Mouse (Mus musculus) testis, adult 2 months (tissue): ENCODE results near the gene Ntrk2. TPM values are rescaled to one million over a fixed set of nuclear protein-coding genes. Genes with fewer than 3 reads are reported as not detected.
A peak's percentile ranks its signal among the peaks of the same experiment; 100 is the strongest.

Experiments used
- H3K27ac ChIP-seq: fragments of 200-500 bp; 2 replicates; pipeline ENCODE4 v1.5.1; 2012; ENCODE audit warnings: low read depth, low read length; ENCODE audit not compliant: control insufficient read depth, insufficient read depth
- H3K27me3 ChIP-seq: fragments of 200-500 bp; 2 replicates; pipeline ENCODE4 v1.6.1; 2012; ENCODE audit warnings: mild to moderate bottlenecking, low read length, moderate library complexity; ENCODE audit not compliant: control insufficient read depth, insufficient read depth
- H3K36me3 ChIP-seq: fragments of 200-500 bp; 2 replicates; pipeline ENCODE4 v1.6.1; 2012; ENCODE audit warnings: mild to moderate bottlenecking, low read length; ENCODE audit not compliant: control insufficient read depth, insufficient read depth
- H3K4me1 ChIP-seq: fragments of 200-500 bp; 2 replicates; pipeline ENCODE4 v1.6.1; 2012; ENCODE audit warnings: low read length; ENCODE audit not compliant: control insufficient read depth, insufficient read depth
- H3K4me3 ChIP-seq: fragments of 200-500 bp; 2 replicates; pipeline ENCODE4 v1.5.1; 2012; ENCODE audit warnings: low read depth, mild to moderate bottlenecking, low read length, moderate library complexity, mixed read lengths; ENCODE audit not compliant: control insufficient read depth
- CTCF ChIP-seq: fragments of 200-500 bp; IDR thresholded peaks from 2 replicates; pipeline ENCODE4 v1.5.1; 2012; ENCODE audit warnings: low read depth, mild to moderate bottlenecking, inconsistent platforms, low read length, moderate library complexity; ENCODE audit not compliant: control insufficient read depth, insufficient read depth, insufficient replicate concordance
- POLR2A ChIP-seq: fragments of 200-500 bp; IDR thresholded peaks from 2 replicates; pipeline ENCODE4 v1.6.1; 2012; ENCODE audit warnings: low read depth, mild to moderate bottlenecking, inconsistent platforms, low read length, moderate library complexity; ENCODE audit not compliant: control insufficient read depth
- polyA plus RNA-seq: library from polyadenylated mRNA; depleted of rRNA; stranded (reverse); fragments of >200 nt; gene quantifications from 2 replicates; pipeline ENCODE4 v1.2.3, GENCODE M21; 2012

Gene Ntrk2
- polyA plus RNA-seq, 1 experiment = 2.0 TPM

DNA sequence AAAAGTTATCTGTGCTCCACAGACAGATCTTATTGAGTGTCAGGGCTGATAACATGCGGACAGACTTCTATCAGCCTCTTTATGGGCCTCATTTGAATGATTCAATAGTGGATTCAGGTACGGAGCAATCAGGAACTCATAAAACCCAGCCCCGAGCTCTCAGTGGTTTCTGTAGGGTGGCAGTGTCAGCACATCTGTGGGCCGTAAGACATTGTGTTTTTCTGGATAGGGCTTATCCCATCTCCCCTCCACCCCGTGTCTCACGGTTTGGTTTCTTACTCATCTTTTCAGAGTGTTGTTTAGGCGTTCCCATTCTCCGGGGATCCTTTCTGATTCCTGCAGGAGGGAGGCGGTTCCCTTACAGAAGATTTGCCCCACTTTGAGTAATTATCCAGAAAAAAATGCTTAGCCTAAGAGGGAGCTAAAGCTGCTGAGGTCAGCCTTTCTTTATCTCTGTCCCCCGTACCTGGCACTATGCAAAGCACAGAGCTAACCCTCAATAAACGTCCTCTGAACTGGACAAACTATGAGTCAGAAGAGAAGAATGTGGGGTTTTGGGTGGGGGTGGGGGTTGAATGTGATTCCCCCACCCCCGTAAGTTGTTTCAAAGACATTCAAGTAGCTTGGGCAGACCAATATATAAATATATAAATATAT lies 90.0 kb downstream of the Ntrk2 start:
- Histone ChIP-seq H3K27me3 (no peaks in the 10 kb centered on the region), H3K4me3 (no peak overlapping the region), H3K4me1 (no peaks in the 10 kb centered on the region), H3K36me3 (no peaks in the 10 kb centered on the region), H3K27ac (no peak overlapping the region)
- TF ChIP-seq POLR2A = no peak
- TF ChIP-seq CTCF = no peak

DNA sequence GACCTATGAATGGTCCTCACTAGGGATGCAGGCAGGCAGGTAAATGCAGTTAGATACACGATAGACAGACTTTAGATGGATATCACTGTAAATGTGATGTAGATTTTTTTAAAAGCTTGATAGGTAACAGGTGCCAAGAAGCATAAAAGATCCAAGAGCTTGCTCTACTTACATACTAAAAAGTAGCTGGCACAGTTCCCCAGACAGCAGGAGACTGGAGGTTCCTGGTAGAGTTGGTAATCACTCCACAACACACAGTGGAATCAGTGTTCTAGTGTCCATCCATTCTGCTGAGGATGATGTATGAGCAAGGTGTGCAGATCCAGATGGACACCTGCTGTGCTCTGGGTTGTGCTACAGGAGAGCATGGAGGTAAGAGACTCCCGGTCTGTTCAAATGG lies 93.0 kb downstream of the Ntrk2 start:
- Histone ChIP-seq H3K27me3 (no peaks in the 10 kb centered on the region), H3K36me3 (no peaks in the 10 kb centered on the region), H3K27ac (no peak overlapping the region), H3K4me1 (no peaks in the 10 kb centered on the region), H3K4me3 (no peak overlapping the region)
- no peak for TF ChIP-seq POLR2A
- TF ChIP-seq CTCF = no peak

DNA sequence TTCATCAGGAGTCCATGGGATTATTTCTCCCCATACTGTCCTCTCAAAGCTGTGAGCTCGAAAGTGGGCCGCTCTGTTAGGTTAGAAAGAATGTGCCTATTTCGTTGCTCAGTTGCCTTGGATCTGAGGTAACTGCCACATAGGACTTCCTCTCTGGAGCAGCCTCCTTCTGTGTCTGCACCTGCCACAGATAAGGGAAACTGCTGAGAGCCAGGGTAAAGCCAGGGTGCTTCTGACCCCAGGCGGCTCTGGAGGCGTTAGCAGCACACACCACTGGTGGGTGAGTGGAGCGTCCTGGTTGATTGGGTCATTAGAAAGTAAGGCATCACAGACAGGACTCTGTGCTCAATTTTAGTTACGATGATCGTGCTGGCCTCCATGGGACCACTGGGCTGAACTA lies 95.9 kb downstream of the Ntrk2 start:
- Histone ChIP-seq H3K4me3 (no peak overlapping the region), H3K27me3 (no peaks in the 10 kb centered on the region), H3K27ac (no peak overlapping the region), H3K4me1 (no peaks in the 10 kb centered on the region), H3K36me3 (no peaks in the 10 kb centered on the region)
- TF ChIP-seq CTCF = no peak
- TF ChIP-seq POLR2A = no peak

DNA sequence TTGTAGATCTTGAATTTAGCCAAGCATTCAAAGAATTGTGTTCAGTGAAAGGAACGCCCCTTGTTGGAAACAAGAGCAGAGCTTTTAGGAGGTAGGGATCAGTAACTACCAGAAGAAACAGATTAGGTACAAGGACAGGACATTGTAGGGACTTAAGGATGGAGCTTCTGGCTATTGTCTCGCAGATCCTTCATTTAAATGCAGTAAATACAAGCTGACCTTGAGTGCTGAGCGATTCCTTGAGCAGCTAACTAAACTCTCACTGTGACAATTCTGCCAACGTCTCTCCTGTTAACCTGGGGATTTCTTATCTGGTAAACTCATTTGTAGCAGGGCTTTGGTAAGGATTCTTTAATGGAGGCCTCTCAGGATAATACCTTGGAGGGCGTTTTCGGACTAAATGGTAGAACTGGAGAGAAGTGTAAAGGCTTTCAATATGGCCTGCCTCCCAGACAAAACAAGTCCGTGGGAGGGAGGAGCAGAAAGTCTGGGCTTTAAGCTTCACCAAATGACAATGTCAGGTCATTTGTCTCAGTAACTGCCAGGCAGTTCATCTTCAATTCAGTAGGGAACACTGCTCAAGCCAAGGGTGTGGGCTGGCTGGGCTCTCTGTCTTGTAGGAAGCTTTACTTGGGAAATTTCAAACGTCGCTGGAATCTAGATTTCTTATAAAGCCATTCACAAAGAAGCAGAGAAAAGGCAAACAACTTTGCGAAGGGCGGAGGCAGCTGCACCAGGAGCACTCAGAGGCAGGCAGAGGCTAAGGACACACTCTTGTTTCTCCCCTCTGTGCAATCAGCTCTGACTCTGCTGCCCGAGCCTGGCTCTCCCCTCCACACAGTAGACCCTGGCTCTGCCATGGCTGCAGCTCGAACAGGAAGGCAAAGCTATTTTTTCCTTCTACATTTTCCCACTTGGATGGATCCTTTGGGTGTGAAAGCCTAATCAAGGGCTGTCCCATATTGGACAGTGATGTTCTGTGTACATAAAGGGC lies 98.7 kb downstream of the Ntrk2 start:
- H3K36me3 ChIP-seq = no peaks in the 10 kb centered on the region
- TF ChIP-seq CTCF = no peak
- TF ChIP-seq POLR2A = no peak
- no peak overlapping the region for H3K4me3 ChIP-seq
- no peaks in the 10 kb centered on the region for H3K4me1 ChIP-seq
- H3K27ac ChIP-seq = no peak overlapping the region
- H3K27me3 ChIP-seq = no peaks in the 10 kb centered on the region

DNA sequence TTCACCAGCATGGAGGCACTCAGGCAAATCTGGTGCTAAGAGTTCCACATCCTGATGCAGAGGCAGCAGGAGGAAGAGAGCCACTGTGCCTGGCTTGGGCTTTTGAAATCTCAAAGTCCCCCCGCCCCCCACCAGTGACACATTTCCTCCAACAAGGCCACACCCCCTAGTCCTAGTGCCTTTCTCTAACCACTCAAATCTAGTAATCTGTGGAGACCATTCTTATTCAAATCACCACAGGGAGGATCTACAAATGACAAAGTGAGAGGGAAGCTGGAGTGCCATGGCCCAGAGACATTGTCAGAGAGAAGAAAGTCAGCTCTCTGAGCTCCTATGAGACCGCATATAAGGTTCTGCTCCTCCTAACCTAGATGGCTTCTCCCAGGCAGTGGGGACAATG lies 105.6 kb downstream of the Ntrk2 start:
- H3K4me1 ChIP-seq = no peaks in the 10 kb centered on the region
- no peak overlapping the region for H3K27ac ChIP-seq
- H3K36me3 ChIP-seq = no peaks in the 10 kb centered on the region
- no peaks in the 10 kb centered on the region for H3K27me3 ChIP-seq
- H3K4me3 ChIP-seq = peak overlapping the region; percentile 50
- TF ChIP-seq POLR2A = no peak
- TF ChIP-seq CTCF = no peak

DNA sequence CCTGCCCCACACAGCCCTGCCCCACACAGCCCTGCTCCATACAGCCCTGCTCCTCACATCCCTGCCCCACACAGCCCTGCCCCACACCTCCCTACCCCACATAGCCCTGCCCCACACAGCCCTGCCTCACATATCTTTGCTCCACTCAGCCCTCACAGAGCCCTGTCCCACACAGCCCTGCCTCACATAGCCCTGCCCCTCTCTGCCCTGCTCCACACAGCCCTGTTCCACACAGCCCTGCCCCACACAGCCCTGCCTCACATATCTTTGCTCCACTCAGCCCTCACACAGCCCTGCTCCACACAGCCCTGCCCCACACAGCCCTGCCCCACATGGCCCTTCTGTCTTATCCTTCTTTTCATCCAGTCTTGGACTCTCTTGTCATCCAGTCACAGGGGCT lies 106.2 kb downstream of the Ntrk2 start:
- no peak for TF ChIP-seq POLR2A
- TF ChIP-seq CTCF = no peak
- Histone ChIP-seq H3K4me1 (no peaks in the 10 kb centered on the region), H3K27ac (no peak overlapping the region)

DNA sequence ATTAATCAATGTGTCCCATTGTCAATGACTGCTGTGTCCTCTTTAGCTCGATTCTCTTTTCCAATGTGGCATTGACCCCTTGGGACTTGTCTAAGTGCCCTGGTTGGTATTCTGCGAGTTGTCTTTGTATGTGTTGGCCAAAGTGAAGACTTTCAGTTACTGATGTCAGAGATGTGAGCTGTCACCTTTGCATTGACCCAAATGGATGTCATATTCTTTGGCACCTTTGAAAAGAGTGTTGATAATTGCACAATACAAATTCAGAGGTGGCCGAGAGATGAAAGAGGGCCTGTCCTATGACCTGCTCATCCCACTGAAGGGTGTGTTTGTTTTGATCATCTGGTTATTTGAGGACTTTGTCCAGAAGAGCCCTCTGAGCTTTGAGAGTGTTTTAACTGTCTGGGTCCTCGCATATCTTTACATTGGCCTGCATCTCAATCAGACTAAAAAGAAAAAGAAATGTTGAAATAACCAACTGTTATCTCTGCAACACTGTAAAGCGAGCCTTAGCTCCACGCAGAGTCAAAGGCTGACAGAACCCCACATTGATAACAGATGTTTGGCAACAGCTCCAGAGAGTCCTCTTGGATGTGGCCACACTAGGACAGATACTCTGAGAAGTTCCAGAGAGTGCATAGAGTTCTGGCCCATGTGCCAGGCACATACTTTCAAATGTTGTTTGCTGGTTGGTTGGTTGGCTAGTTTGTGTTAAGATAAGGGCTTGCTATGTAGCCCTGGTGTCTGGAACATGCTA lies 107.9 kb downstream of the Ntrk2 start:
- Histone ChIP-seq H3K4me1 (no peaks in the 10 kb centered on the region), H3K4me3 (no peak overlapping the region), H3K27me3 (no peaks in the 10 kb centered on the region), H3K27ac (no peak overlapping the region), H3K36me3 (no peaks in the 10 kb centered on the region)
- no peak for TF ChIP-seq POLR2A
- TF ChIP-seq CTCF = no peak

More for the DNA sequence above, 106.2 kb downstream of the Ntrk2 start:
- H3K36me3 ChIP-seq = no peaks in the 10 kb centered on the region
- H3K27me3 ChIP-seq = no peaks in the 10 kb centered on the region
- H3K4me3 ChIP-seq = no peak overlapping the region; the same call in 1 of the 2 replicates
